Mouse (Mus musculus) limb, embryonic 14.5 days (tissue): ENCODE results near the gene Ankrd44. TPM values are rescaled to one million over a fixed set of nuclear protein-coding genes. Genes with fewer than 3 reads are reported as not detected.

Experiments
- ATAC-seq: fragments of 200-750 bp; cut with Nextera tagmentation; 2 replicates; pipeline ENCODE4 v1.8.0; 2017; ENCODE audit warnings: low read depth, moderate number of reproducible peaks, moderate TSS enrichment; ENCODE audit not compliant: low FRiP score
- DNase-seq: peaks from one replicate; pipeline ENCODE4 v3.0.0-alpha.2; 2015; ENCODE audit warnings: low spot score
- H3K27ac ChIP-seq: fragments of 300-500 bp; sonication (generic); replicated peaks from 2 replicates; pipeline ENCODE4 v1.5.1; 2014; ENCODE audit warnings: low read depth, mild to moderate bottlenecking, low read length, moderate library complexity, mixed read lengths
- H3K27me3 ChIP-seq: fragments of 300-500 bp; sonication (generic); 2 replicates; pipeline ENCODE4 v1.6.1; 2014; ENCODE audit warnings: low read length, mixed read lengths; ENCODE audit not compliant: control insufficient read depth, insufficient read depth
- H3K36me3 ChIP-seq: fragments of 300-500 bp; sonication (generic); 2 replicates; pipeline ENCODE4 v1.6.1; 2014; ENCODE audit warnings: mild to moderate bottlenecking, low read length, moderate library complexity, mixed read lengths; ENCODE audit not compliant: control insufficient read depth, insufficient read depth
- H3K4me1 ChIP-seq: fragments of 300-500 bp; sonication (generic); 2 replicates; pipeline ENCODE4 v1.6.1; 2014; ENCODE audit warnings: antibody characterized with exemption, low read length, mixed read lengths; ENCODE audit not compliant: control insufficient read depth, insufficient read depth
- H3K4me2 ChIP-seq: fragments of 300-500 bp; sonication (generic); replicated peaks from 2 replicates; pipeline ENCODE4 v1.6.1; 2014; ENCODE audit warnings: low read depth, mild to moderate bottlenecking, low read length, moderate library complexity; ENCODE audit not compliant: severe bottlenecking
- H3K4me3 ChIP-seq: fragments of 300-500 bp; sonication (generic); replicated peaks from 2 replicates; pipeline ENCODE4 v1.5.1; 2014; ENCODE audit warnings: low read length
- H3K9ac ChIP-seq: fragments of 300-500 bp; sonication (generic); 2 replicates; pipeline ENCODE4 v1.6.1; 2014; ENCODE audit warnings: mild to moderate bottlenecking, low read depth, low read length, moderate library complexity; ENCODE audit not compliant: severe bottlenecking
- H3K9me3 ChIP-seq: fragments of 300-500 bp; sonication (generic); 2 replicates; pipeline ENCODE4 v1.6.1; 2016; ENCODE audit warnings: low read length; ENCODE audit not compliant: control insufficient read depth
- POLR2A ChIP-seq: fragments of 200-500 bp; IDR thresholded peaks from 2 replicates; pipeline ENCODE4 v1.8.0; 2012; ENCODE audit warnings: inconsistent platforms, mild to moderate bottlenecking, moderate library complexity, borderline replicate concordance; ENCODE audit not compliant: insufficient read depth, insufficient read length; ENCODE audit errors: extremely low read depth
- WGBS: fragments of 180-500 bp; shearing (Covaris S2); extraction: QIAGEN DNeasy Blood & Tissue Kit; methylation state at CpG from one replicate; pipeline ENCODE4 v1.1.7; 2014; 5-methylcytosine and 5-hydroxymethylcytosine counted together
- polyA plus RNA-seq, 2 experiments: library from polyadenylated mRNA; depleted of rRNA in 1 of 2; stranded (reverse) in 1 of 2; unstranded in 1 of 2; fragments of >200 nt; fragmentation: Nextera tagmentation in 1 of 2; extraction: Ambion mirVana in 1 of 2; gene quantifications; 2 replicates each; pipeline versions ENCODE4 v1.2.1 to v1.2.3; 2012 to 2014

Ankrd44 gene
- polyA plus RNA-seq, 2 experiments, result 23.5 to 38.8 TPM

DNA sequence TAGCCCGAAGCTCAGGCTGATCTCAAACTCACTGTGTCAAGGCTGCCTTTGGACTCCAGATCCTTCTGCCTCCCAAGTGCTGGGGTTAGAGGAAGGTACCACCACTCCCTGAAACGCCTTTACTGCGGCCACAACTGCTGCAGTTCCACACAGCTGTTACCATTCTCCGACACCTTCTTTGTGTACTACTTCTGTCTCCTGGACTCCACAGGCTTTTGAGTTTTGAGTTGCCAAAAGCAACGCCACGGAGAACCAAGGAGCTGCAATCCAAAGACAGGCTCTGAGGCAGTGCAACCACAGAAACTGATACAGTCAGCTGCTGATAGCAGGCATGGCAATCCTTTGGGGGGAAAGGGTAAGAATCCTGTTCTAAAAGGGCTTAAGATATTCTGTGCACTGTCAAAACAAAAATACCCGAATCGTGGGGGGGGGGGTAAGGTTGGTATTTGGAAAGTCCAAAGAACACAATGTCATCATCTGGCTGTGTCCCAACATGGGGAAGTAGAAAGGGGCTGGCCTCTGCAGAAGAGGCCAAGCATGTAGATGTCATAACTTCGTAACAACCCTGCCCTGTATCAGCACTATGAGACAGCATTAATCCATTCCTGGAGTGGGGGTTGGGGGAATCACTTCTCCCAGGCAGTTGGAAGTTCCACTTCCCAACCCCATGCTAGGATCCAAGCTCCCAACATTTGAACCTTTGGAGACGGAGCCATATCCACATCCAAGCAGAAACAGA is 116.2 kb downstream of the Ankrd44 start:
- no peak overlapping the region for H3K4me3 ChIP-seq
- no peak overlapping the region for H3K4me2 ChIP-seq
- no peaks in the 10 kb centered on the region for H3K36me3 ChIP-seq
- no peaks in the 10 kb centered on the region for H3K27me3 ChIP-seq
- no peak for DNase-seq
- no peak overlapping the region for H3K9ac ChIP-seq
- no peak overlapping the region for H3K27ac ChIP-seq
- H3K9me3 ChIP-seq, result no peaks in the 10 kb centered on the region
- H3K4me1 ChIP-seq, result no peaks in the 10 kb centered on the region
- 83% methylated on average over 10 of the region's 10 CpGs for WGBS
- no peak for TF ChIP-seq POLR2A
- no peak for ATAC-seq

- Histone ChIP-seq H3K9ac (no peak overlapping the region), H3K4me2 (no peak overlapping the region), H3K36me3 (no peaks in the 10 kb centered on the region), H3K4me3 (no peak overlapping the region), H3K27me3 (no peaks in the 10 kb centered on the region), H3K4me1 (no peaks in the 10 kb centered on the region), H3K27ac (no peak overlapping the region), H3K9me3 (no peaks in the 10 kb centered on the region)
- no peak for TF ChIP-seq POLR2A
- DNase-seq (no peak), ATAC-seq (no peak)
- 97% methylated on average over 13 of the region's 13 CpGs for WGBS
These were observed 117.1 kb downstream of the Ankrd44 start for GRCm38 (mm10) chr1:54809098-54809490.

DNA sequence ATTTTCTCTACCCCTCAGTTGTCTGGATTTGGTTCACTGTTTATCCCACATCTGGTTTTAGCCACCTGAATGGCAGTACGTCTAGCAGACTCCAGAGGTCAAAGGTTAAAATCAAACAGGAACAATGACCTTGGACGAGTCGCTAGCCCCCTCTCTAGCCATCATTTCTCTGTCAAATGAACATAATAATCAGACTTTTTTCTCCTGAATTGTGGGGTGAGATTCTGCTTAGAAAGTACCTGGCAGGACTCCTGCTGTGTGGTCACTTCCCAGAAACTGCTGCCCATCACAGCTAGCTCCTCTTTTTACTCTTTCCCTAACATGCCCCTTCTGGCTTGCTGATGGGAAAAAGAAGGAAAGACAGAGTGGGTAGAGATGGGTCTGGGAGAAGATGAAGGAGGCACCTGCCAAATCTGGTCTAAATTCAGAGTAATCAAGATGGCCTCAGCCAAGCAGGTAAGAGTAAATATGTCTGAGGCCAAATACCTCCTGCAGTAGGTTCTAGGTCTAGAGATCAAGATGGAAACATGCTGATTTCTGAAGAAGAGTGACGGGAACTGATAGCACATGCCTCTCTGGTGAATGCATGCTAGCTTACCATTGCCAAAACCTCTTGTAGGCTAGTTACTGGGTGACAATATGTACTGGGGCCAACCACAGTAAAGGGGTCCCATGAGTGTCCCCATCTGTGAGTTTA is 117.6 kb downstream of the Ankrd44 start:
- WGBS, result 47% methylated on average over 4 of the region's 4 CpGs
- Histone ChIP-seq H3K4me1 (no peaks in the 10 kb centered on the region), H3K27ac (no peak overlapping the region), H3K9me3 (no peaks in the 10 kb centered on the region), H3K9ac (no peak overlapping the region), H3K4me2 (no peak overlapping the region), H3K36me3 (no peaks in the 10 kb centered on the region), H3K4me3 (no peak overlapping the region), H3K27me3 (no peaks in the 10 kb centered on the region)
- ATAC-seq (no peak), DNase-seq (no peak)
- TF ChIP-seq POLR2A, result no peak

DNA sequence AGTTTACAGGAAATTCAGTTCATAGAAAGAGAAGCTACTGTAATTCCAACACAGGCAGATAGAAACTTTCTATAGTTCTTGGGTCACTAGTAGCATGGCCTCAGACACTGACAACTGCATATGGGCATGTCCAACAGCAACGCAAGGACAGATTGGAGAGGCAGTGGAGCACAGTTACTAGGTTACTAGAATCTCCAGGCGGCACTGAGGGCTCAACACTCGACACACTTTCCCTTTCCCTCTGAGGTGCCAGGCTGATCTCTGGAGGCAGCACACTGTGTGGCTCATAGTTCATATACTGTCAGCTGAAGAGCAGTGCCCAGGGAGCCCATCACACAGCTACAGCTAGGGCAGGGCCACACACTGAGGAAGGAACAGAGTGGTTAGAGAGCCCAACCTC is 118.4 kb downstream of the Ankrd44 start:
- Histone ChIP-seq H3K4me1 (no peaks in the 10 kb centered on the region), H3K9me3 (no peaks in the 10 kb centered on the region), H3K4me2 (no peak overlapping the region), H3K9ac (no peak overlapping the region), H3K4me3 (no peak overlapping the region), H3K36me3 (no peaks in the 10 kb centered on the region), H3K27me3 (no peaks in the 10 kb centered on the region), H3K27ac (no peak overlapping the region)
- TF ChIP-seq POLR2A, result no peak
- ATAC-seq (no peak), DNase-seq (no peak)
- 86% methylated on average over 3 of the region's 3 CpGs for WGBS

DNA sequence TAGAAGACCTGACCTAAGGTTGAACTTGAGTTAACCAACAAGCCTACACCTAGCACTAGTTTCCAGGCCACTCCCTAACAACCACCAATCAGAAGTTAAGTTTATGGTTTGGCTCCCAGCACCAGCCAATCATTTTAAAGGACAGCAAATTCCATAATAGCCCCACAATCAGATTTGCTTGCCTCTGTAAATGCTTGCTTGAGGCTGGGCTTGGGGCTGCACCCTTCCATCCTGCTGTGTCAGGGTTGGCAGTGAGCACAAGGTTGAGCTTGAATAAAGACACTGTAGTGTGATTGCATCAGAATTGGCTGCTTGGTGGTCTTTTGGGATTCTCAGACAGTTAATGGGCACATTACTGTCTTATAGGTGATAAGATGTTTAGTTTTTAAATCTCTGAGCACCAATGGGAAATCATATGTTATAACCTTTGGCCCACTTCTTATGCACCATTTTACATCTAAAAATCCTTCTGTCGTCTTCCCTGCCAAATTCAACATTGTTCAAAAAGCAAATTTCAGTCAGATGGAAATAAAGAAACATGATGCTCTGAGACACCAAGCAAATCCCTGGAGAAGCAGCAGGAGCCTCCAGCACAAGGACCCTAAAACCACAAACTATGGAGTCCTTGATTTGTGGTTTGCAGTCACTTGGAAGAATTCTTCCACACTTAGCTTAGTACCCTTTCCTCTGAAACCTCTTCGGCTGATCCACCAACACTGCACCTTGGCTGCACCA is 119.9 kb downstream of the Ankrd44 start:
- WGBS, result 94% methylated on average over 2 of the region's 2 CpGs
- Histone ChIP-seq H3K27ac (no peak overlapping the region), H3K4me2 (no peak overlapping the region), H3K9ac (no peak overlapping the region), H3K4me3 (no peak overlapping the region), H3K9me3 (no peaks in the 10 kb centered on the region), H3K36me3 (no peaks in the 10 kb centered on the region), H3K4me1 (no peaks in the 10 kb centered on the region; the same call in 1 of the 2 replicates), H3K27me3 (no peaks in the 10 kb centered on the region)
- DNase-seq, result no peak
- TF ChIP-seq POLR2A, result no peak
- no peak for ATAC-seq
